ENCODE assay signal across 21 mouse cellular contexts in genomic region chr3:75713678-75714295, GRCm38 (mm10). TPM values are rescaled to one million over a fixed set of nuclear protein-coding genes. Genes with fewer than 3 reads are reported as not detected.
A peak's percentile ranks its signal among the peaks of the same experiment; 100 is the strongest.
DNase-seq lines count a peak whose midpoint lies in the region; ATAC-seq lines count a peak whose summit lies in the region.
"Had no signal": no experiment of that assay in that cellular context is flagged by ENCODE, and none has a peak within 500 bp of the region (broad histone marks: within the 10 kb centered on the region; RNA-seq: fewer than 3 reads in every experiment).

No protein-coding gene starts in this region.

- H3K9me3 ChIP-seq in midbrain, embryonic 11.5 days (ENCODE audit: control insufficient read depth, low read length), result no peaks in the 10 kb centered on the region
- H3K9me3 ChIP-seq: embryonic facial prominence, embryonic 15.5 days; limb, embryonic 10.5 days; liver, embryonic 12.5 days; midbrain, embryonic 13.5 days had no signal

- H3K36me3 ChIP-seq in midbrain, embryonic 11.5 days (ENCODE audit: control insufficient read depth, insufficient read depth, low read length), result no peaks in the 10 kb centered on the region
- H3K36me3 ChIP-seq: embryonic facial prominence, embryonic 15.5 days; limb, embryonic 10.5 days; liver, embryonic 12.5 days; midbrain, embryonic 13.5 days had no signal

- no peak overlapping the region for H3K9ac ChIP-seq in midbrain, embryonic 11.5 days (ENCODE audit: low read length)
- H3K9ac ChIP-seq: embryonic facial prominence, embryonic 15.5 days; liver, embryonic 12.5 days; midbrain, embryonic 13.5 days had no signal

- DNase-seq in B cell, adult 2 months, result peak; percentile 45 to 47
- peak; percentile 60 for DNase-seq in CD4-positive helper T cell, adult 2 months (ENCODE audit: low read depth, low spot score)
- peak; percentile 40 for DNase-seq in induced T-regulatory cell, adult 2 months (ENCODE audit: low read depth)
- peak; percentile 67 to 75 for DNase-seq in thymus, adult 18-20 months
- no peak for DNase-seq in testis, postnatal 14 days (ENCODE audit: low spot score)
- no peak for DNase-seq in gastrocnemius, adult 8-10 months (ENCODE audit: low spot score in 2 of 2)
- DNase-seq in midbrain, embryonic 11.5 days (ENCODE audit: low spot score, missing footprints), result no peak

- no peak overlapping the region for H3K4me3 ChIP-seq in midbrain, embryonic 11.5 days (ENCODE audit: low read depth, low read length)
- H3K4me3 ChIP-seq: embryonic facial prominence, embryonic 15.5 days; layer of hippocampus, adult 2 months; limb, embryonic 10.5 days; liver, embryonic 12.5 days; midbrain, embryonic 13.5 days had no signal

- H3K27me3 ChIP-seq in midbrain, embryonic 11.5 days (ENCODE audit: control insufficient read depth, insufficient read depth, low read length), result no peaks in the 10 kb centered on the region
- H3K27me3 ChIP-seq: embryonic facial prominence, embryonic 15.5 days; liver, embryonic 12.5 days; midbrain, embryonic 13.5 days had no signal

- no peak overlapping the region for H3K27ac ChIP-seq in midbrain, embryonic 11.5 days (ENCODE audit: low read depth, low read length)
- H3K27ac ChIP-seq: embryonic facial prominence, embryonic 15.5 days; layer of hippocampus, adult 2 months; limb, embryonic 10.5 days; liver, embryonic 12.5 days; midbrain, embryonic 13.5 days; stomach, postnatal 0 days had no signal

- no peak for ATAC-seq in midbrain, embryonic 11.5 days (ENCODE audit: low FRiP score)
- ATAC-seq: liver, embryonic 12.5 days; midbrain, embryonic 13.5 days; Patski had no signal

- H3K4me1 ChIP-seq in midbrain, embryonic 11.5 days (ENCODE audit: control insufficient read depth, insufficient read depth, low read length), result no peaks in the 10 kb centered on the region
- H3K4me1 ChIP-seq: embryonic facial prominence, embryonic 15.5 days; limb, embryonic 10.5 days; liver, embryonic 12.5 days; midbrain, embryonic 13.5 days had no signal

- no peak overlapping the region for H3K4me2 ChIP-seq in midbrain, embryonic 11.5 days
- H3K4me2 ChIP-seq: embryonic facial prominence, embryonic 15.5 days; liver, embryonic 12.5 days; midbrain, embryonic 13.5 days had no signal

- 81% methylated on average over 3 of the region's 3 CpGs for WGBS in midbrain, embryonic 11.5 days

RNA-seq across cellular contexts. Expression of gene Gm29133, which starts 34.2 kb away (rescaled TPM):
- total RNA-seq in gastrocnemius, adult 8-10 months (2022), result not detected
- not detected in 2 replicates for polyA plus RNA-seq in midbrain, embryonic 11.5 days (2014; fragmentation: Nextera tagmentation; extraction: Ambion mirVana)
- total RNA-seq: gastrocnemius, adult 18-20 months; heart, postnatal 25 days; layer of hippocampus, adult 2 months; left cerebral cortex, adult 18-20 months had no signal
- polyA plus RNA-seq: cortical plate, adult 2 months; embryonic facial prominence, embryonic 15.5 days; forebrain, embryonic 11.5 days; kidney, embryonic 16.5 days; limb, embryonic 10.5 days; liver, embryonic 12.5 days; lung, embryonic 16.5 days; midbrain, embryonic 13.5 days; Patski; stomach, postnatal 0 days had no signal

Comparison
In these comparisons a context has a peak if more than half of its experiments do, and no peak if none do; other contexts are left out.
1. DNase-seq: peak in B cell, adult 2 months (2 of 2), CD4-positive helper T cell, adult 2 months (single experiment), induced T-regulatory cell, adult 2 months (single experiment) and thymus, adult 18-20 months (2 of 2); none in testis, postnatal 14 days (single experiment), gastrocnemius, adult 8-10 months (0 of 2) and midbrain, embryonic 11.5 days (single experiment).